ENCODE assay signal across 15 mouse cellular contexts in genomic region chr4:130532347-130532746, GRCm38 (mm10). TPM values are rescaled to one million over a fixed set of nuclear protein-coding genes. Genes with fewer than 3 reads are reported as not detected.
A peak's percentile ranks its signal among the peaks of the same experiment; 100 is the strongest.
DNase-seq lines count a peak whose midpoint lies in the region; ATAC-seq and TF ChIP-seq lines count a peak whose summit lies in the region.
"Had no signal": no experiment of that assay in that cellular context is flagged by ENCODE, and none has a peak within 500 bp of the region (broad histone marks: within the 10 kb centered on the region; RNA-seq: fewer than 3 reads in every experiment).

No protein-coding gene starts in this region.

- H3K9ac ChIP-seq in forebrain, embryonic 12.5 days, result no peak overlapping the region
- no peak overlapping the region for H3K9ac ChIP-seq in midbrain, embryonic 12.5 days (replicated peaks)
- H3K9ac ChIP-seq in midbrain, postnatal 0 days (replicated peaks; ENCODE audit: low read length, poor library complexity, severe bottlenecking), result no peak overlapping the region
- no peak overlapping the region for H3K9ac ChIP-seq in MEL (ENCODE audit: control insufficient read depth, low read depth, low read length, poor library complexity, severe bottlenecking)
- no peak overlapping the region for H3K9ac ChIP-seq in limb, embryonic 11.5 days (ENCODE audit: low read length)
- H3K9ac ChIP-seq: forebrain, embryonic 15.5 days; hindbrain, embryonic 15.5 days had no signal

- TF ChIP-seq CTCF in midbrain, postnatal 0 days (IDR thresholded peaks at IDR 0.05), result no peak
- no peak for TF ChIP-seq CTCF in MEL (IDR thresholded peaks at IDR 0.05 in 2 of 3, conservative IDR thresholded peaks at IDR 0.05 in 1 of 3; ENCODE audit: control insufficient read depth in 1 of 3, insufficient read depth in 1 of 3, low read depth in 2 of 3, low read length in 3 of 3, poor library complexity in 1 of 3, severe bottlenecking in 1 of 3)

- no peak for TF ChIP-seq RAD21 in MEL (IDR thresholded peaks at IDR 0.05; ENCODE audit: low read depth, low read length)

- H3K4me1 ChIP-seq in forebrain, embryonic 12.5 days, result peaks cover 6% of the 10 kb centered on the region
- H3K4me1 ChIP-seq in forebrain, embryonic 10.5 days, result peaks cover 10% of the 10 kb centered on the region
- peaks cover 5% of the 10 kb centered on the region; the same call in 1 of the 2 replicates for H3K4me1 ChIP-seq in midbrain, embryonic 12.5 days
- no peaks in the 10 kb centered on the region for H3K4me1 ChIP-seq in midbrain, postnatal 0 days (ENCODE audit: insufficient read depth, low read length)
- H3K4me1 ChIP-seq in MEL (ENCODE audit: control insufficient read depth in 1 of 2, insufficient read depth in 2 of 2, low read length in 2 of 2), result 0 out of 4 replicates have a peak, but pooled peaks cover 0 to 2% of the 10 kb centered on the region in 2 experiments
- H3K4me1 ChIP-seq in limb, embryonic 11.5 days (ENCODE audit: control insufficient read depth, insufficient read depth, low read length), result no peaks in the 10 kb centered on the region

- no peak for DNase-seq in forebrain, embryonic 10.5 days (ENCODE audit: extremely low spot score, low spot score)
- no peak for DNase-seq in midbrain, postnatal 0 days (ENCODE audit: low spot score)
- peak; percentile 12 for DNase-seq in MEL (ENCODE audit: low read depth, low spot score)
- peak; percentile 46 for DNase-seq in limb, embryonic 11.5 days (ENCODE audit: low spot score)
- no peak for DNase-seq in cerebellum, postnatal 14 days

- peaks cover 34% of the 10 kb centered on the region for H3K36me3 ChIP-seq in forebrain, embryonic 12.5 days (replicated peaks)
- peaks cover 81% of the 10 kb centered on the region for H3K36me3 ChIP-seq in forebrain, embryonic 10.5 days (replicated peaks)
- H3K36me3 ChIP-seq in midbrain, embryonic 12.5 days, result peaks cover 59% of the 10 kb centered on the region
- peaks cover 12% of the 10 kb centered on the region for H3K36me3 ChIP-seq in midbrain, postnatal 0 days (ENCODE audit: insufficient read depth, low read length)
- no peaks in the 10 kb centered on the region for H3K36me3 ChIP-seq in MEL (ENCODE audit: control insufficient read depth in 1 of 2, insufficient read depth in 2 of 2, low read length in 2 of 2)
- H3K36me3 ChIP-seq in limb, embryonic 11.5 days (ENCODE audit: control insufficient read depth, insufficient read depth, low read length), result no peaks in the 10 kb centered on the region; the same call in 1 of the 2 replicates

- TF ChIP-seq POLR2A in MEL (IDR thresholded peaks at IDR 0.05; ENCODE audit: control insufficient read depth in 1 of 2, insufficient read depth in 1 of 2, low read depth in 1 of 2, low read length in 2 of 2, poor library complexity in 1 of 2), result no peak

- H3K4me2 ChIP-seq in forebrain, embryonic 12.5 days, result no peak overlapping the region
- H3K4me2 ChIP-seq in midbrain, embryonic 12.5 days (replicated peaks), result no peak overlapping the region
- H3K4me2 ChIP-seq in midbrain, postnatal 0 days (ENCODE audit: low read depth, low read length, poor library complexity, severe bottlenecking), result no peak overlapping the region
- no peak overlapping the region for H3K4me2 ChIP-seq in limb, embryonic 11.5 days (ENCODE audit: low read depth, severe bottlenecking)
- H3K4me2 ChIP-seq: midbrain, embryonic 11.5 days had no signal

- no peaks in the 10 kb centered on the region for H3K79me2 ChIP-seq in MEL (ENCODE audit: control insufficient read depth, insufficient read depth, low read length, poor library complexity)

- no peak for TF ChIP-seq EP300 in MEL (IDR thresholded peaks at IDR 0.05; ENCODE audit: low read depth in 1 of 2, low read length in 2 of 2)

- H3K27me3 ChIP-seq in forebrain, embryonic 12.5 days, result no peaks in the 10 kb centered on the region
- no peaks in the 10 kb centered on the region for H3K27me3 ChIP-seq in forebrain, embryonic 10.5 days (ENCODE audit: poor library complexity, severe bottlenecking)
- no peaks in the 10 kb centered on the region for H3K27me3 ChIP-seq in midbrain, embryonic 12.5 days
- H3K27me3 ChIP-seq in midbrain, postnatal 0 days (ENCODE audit: insufficient read depth, low read length), result no peaks in the 10 kb centered on the region
- H3K27me3 ChIP-seq in MEL (ENCODE audit: control insufficient read depth in 1 of 2, insufficient read depth in 2 of 2, low read length in 2 of 2), result no peaks in the 10 kb centered on the region
- no peaks in the 10 kb centered on the region for H3K27me3 ChIP-seq in limb, embryonic 11.5 days (ENCODE audit: control insufficient read depth, insufficient read depth, low read length)
- H3K27me3 ChIP-seq: forebrain, embryonic 15.5 days; hindbrain, embryonic 15.5 days had no signal

- H3K27ac ChIP-seq in forebrain, embryonic 12.5 days, result 0 out of 2 replicates have a peak overlapping the region, but pooled peaks have one; percentile 13
- H3K27ac ChIP-seq in forebrain, embryonic 10.5 days, result no peak overlapping the region
- 0 out of 2 replicates have a peak overlapping the region, but pooled peaks have one; percentile 15 for H3K27ac ChIP-seq in midbrain, embryonic 12.5 days (replicated peaks)
- no peak overlapping the region for H3K27ac ChIP-seq in midbrain, postnatal 0 days (ENCODE audit: low read depth, low read length)
- H3K27ac ChIP-seq in MEL (ENCODE audit: control insufficient read depth, low read depth, low read length), result no peak overlapping the region
- H3K27ac ChIP-seq in limb, embryonic 11.5 days (replicated peaks; ENCODE audit: low read depth, low read length), result no peak overlapping the region
- H3K27ac ChIP-seq: forebrain, embryonic 15.5 days; hindbrain, embryonic 10.5 days; hindbrain, embryonic 15.5 days had no signal

- no peak overlapping the region for H3K4me3 ChIP-seq in forebrain, embryonic 12.5 days (replicated peaks)
- no peak overlapping the region for H3K4me3 ChIP-seq in forebrain, embryonic 10.5 days
- no peak overlapping the region for H3K4me3 ChIP-seq in midbrain, embryonic 12.5 days
- H3K4me3 ChIP-seq in midbrain, postnatal 0 days (ENCODE audit: low read depth, low read length), result no peak overlapping the region
- no peak overlapping the region for H3K4me3 ChIP-seq in MEL (ENCODE audit: control insufficient read depth in 1 of 2, insufficient read depth in 1 of 2, low read depth in 2 of 2, low read length in 2 of 2)
- H3K4me3 ChIP-seq in limb, embryonic 11.5 days (ENCODE audit: low read depth, low read length), result no peak overlapping the region
- H3K4me3 ChIP-seq: forebrain, embryonic 15.5 days; hindbrain, embryonic 15.5 days had no signal

- ATAC-seq in forebrain, embryonic 12.5 days (ENCODE audit: low FRiP score), result no peak
- ATAC-seq in midbrain, embryonic 12.5 days (ENCODE audit: low FRiP score, low read depth), result no peak
- no peak for ATAC-seq in midbrain, postnatal 0 days (ENCODE audit: low FRiP score)
- no peak for ATAC-seq in limb, embryonic 11.5 days (ENCODE audit: insufficient number of reproducible peaks, low FRiP score, low TSS enrichment, low read depth)
- no peak for ATAC-seq in monocyte, adult 5-6 weeks (replicated peaks; ENCODE audit: insufficient number of reproducible peaks, low FRiP score, low TSS enrichment, poor library complexity, severe bottlenecking)
- ATAC-seq: inflammation-experienced regulatory T-cells, adult 6 months had no signal

- H3K9me3 ChIP-seq in forebrain, embryonic 12.5 days, result no peaks in the 10 kb centered on the region
- H3K9me3 ChIP-seq in forebrain, embryonic 10.5 days, result peaks cover 4% of the 10 kb centered on the region; the same call in 1 of the 2 replicates
- peaks cover 4% of the 10 kb centered on the region; the same call in 1 of the 2 replicates for H3K9me3 ChIP-seq in midbrain, embryonic 12.5 days
- H3K9me3 ChIP-seq in midbrain, postnatal 0 days (ENCODE audit: low read length), result no peaks in the 10 kb centered on the region
- H3K9me3 ChIP-seq in MEL (replicated peaks; ENCODE audit: insufficient read depth, low read length), result no peaks in the 10 kb centered on the region
- H3K9me3 ChIP-seq in limb, embryonic 11.5 days (ENCODE audit: control insufficient read depth, low read length), result no peaks in the 10 kb centered on the region; the same call in 1 of the 2 replicates
- H3K9me3 ChIP-seq: forebrain, embryonic 15.5 days; hindbrain, embryonic 15.5 days had no signal

- 70% methylated on average over 6 of the region's 6 CpGs for WGBS in forebrain, embryonic 12.5 days
- WGBS in forebrain, embryonic 10.5 days, result 61% methylated on average over 6 of the region's 6 CpGs
- 64% methylated on average over 6 of the region's 6 CpGs for WGBS in midbrain, embryonic 12.5 days
- 62% methylated on average over 6 of the region's 6 CpGs for WGBS in midbrain, postnatal 0 days
- 58% methylated on average over 6 of the region's 6 CpGs for WGBS in limb, embryonic 11.5 days

TF ChIP-seq in MEL, 35 proteins besides CTCF, POLR2A, EP300 and RAD21:
- no peak for TF ChIP-seq MEF2A (IDR thresholded peaks at IDR 0.05; ENCODE audit: extremely low read depth, insufficient replicate concordance, low read depth, low read length, poor library complexity, severe bottlenecking)
- TF ChIP-seq USF1 (IDR thresholded peaks at IDR 0.05; ENCODE audit: low read depth, low read length), result no peak
- TF ChIP-seq TCF12 (IDR thresholded peaks at IDR 0.05; ENCODE audit: low read depth, low read length), result no peak

RNA-seq across cellular contexts. Expression of gene Nkain1, which starts 41.6 kb away (rescaled TPM):
- polyA plus RNA-seq in forebrain, embryonic 12.5 days (2016; fragmentation: Nextera tagmentation; extraction: Ambion mirVana), result 7.0 and 11.0 TPM in 2 replicates
- 4.1 and 4.5 TPM in 2 replicates for polyA plus RNA-seq in forebrain, embryonic 10.5 days (2016; fragmentation: Nextera tagmentation; extraction: Ambion mirVana)
- polyA plus RNA-seq in midbrain, embryonic 12.5 days (2016; fragmentation: Nextera tagmentation; extraction: Ambion mirVana), result 16.6 and 17.0 TPM in 2 replicates
- total RNA-seq in midbrain, postnatal 0 days (2014; rRNA removed), result 245 and 267 TPM in 2 replicates
- 8.2 and 10.2 TPM in 2 replicates for polyA plus RNA-seq in midbrain, postnatal 0 days (2015; fragmentation: Nextera tagmentation; extraction: Ambion mirVana)
- total RNA-seq in MEL (2012; rRNA removed), result 4.3 and 5.3 TPM in 2 replicates
- 10 to 100 TPM in 1 of 2 experiments, not detected in 1; 18.5 TPM for polyA plus RNA-seq in MEL (2012; ENCODE audit: insufficient read depth in 1 of 2, insufficient read length in 2 of 2, low read depth in 1 of 2, low replicate concordance in 2 of 2, missing spikeins in 1 of 2)
- 8.8 and 8.9 TPM in 2 replicates for polyA plus RNA-seq in limb, embryonic 11.5 days (2014; fragmentation: Nextera tagmentation; extraction: Ambion mirVana)
- total RNA-seq in monocyte, adult 5-6 weeks (2017), result not detected in 3 replicates
- total RNA-seq: granulocyte monocyte progenitor cell, adult 5-6 weeks had no signal
- polyA plus RNA-seq: inflammation-experienced regulatory T-cells, adult 6 months; liver, embryonic 16.5 days had no signal

Comparison
In these comparisons a context has a peak if more than half of its experiments do, and no peak if none do; other contexts are left out.
1. H3K27ac ChIP-seq: peak in forebrain, embryonic 12.5 days (single experiment) and midbrain, embryonic 12.5 days (single experiment); none in forebrain, embryonic 10.5 days (single experiment), midbrain, postnatal 0 days (single experiment), MEL (single experiment) and limb, embryonic 11.5 days (single experiment).
2. DNase-seq: peak in MEL (single experiment) and limb, embryonic 11.5 days (single experiment); none in forebrain, embryonic 10.5 days (single experiment), midbrain, postnatal 0 days (single experiment) and cerebellum, postnatal 14 days (0 of 2).